16 mouse cellular contexts compared by ENCODE assay signal in the genomic region with DNA sequence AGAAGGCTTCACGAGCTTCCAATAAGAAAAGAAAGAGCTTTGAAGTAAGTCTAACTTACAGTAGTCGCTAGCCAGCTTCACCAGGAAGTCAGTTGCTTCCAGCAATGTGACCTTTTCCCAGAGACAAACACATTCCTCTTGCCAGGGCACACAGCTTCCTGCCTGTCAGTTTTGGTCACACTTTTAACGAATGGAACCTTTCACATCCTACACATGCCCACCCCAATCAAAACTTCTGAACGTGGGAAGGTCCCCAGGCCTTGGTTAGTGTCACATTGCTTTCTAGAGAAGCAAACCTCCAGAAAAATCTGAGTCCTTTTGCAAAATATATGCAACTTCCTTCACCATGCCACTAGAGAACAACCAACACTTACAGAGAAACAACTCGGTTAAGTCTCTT.
DNase-seq lines count a peak whose midpoint lies in the region; ATAC-seq and TF ChIP-seq lines count a peak whose summit lies in the region.
"Had no signal": no experiment of that assay in that cellular context is flagged by ENCODE, and none has a peak within 500 bp of the region (broad histone marks: within the 10 kb centered on the region; RNA-seq: fewer than 3 reads in every experiment).

No protein-coding gene starts in this region.

- WGBS in lung, postnatal 0 days = 20% methylated on average over 5 of the region's 5 CpGs

- no peak overlapping the region for H3K27ac ChIP-seq in lung, postnatal 0 days (ENCODE audit: low read length)
- H3K27ac ChIP-seq in layer of hippocampus, adult 2 months = no peak overlapping the region
- H3K27ac ChIP-seq: limb, embryonic 15.5 days; neural tube, embryonic 13.5 days had no signal

- no peak for ATAC-seq in lung, postnatal 0 days
- ATAC-seq in megakaryocyte progenitor cell, adult 5-6 weeks (replicated peaks; ENCODE audit: poor library complexity) = peak; percentile 11; the same call in 1 of the 2 replicates
- ATAC-seq: hindbrain, embryonic 16.5 days had no signal

- 0 out of 2 replicates have a peak, but pooled peaks have one; percentile 17 for TF ChIP-seq EP300 in lung, postnatal 0 days (IDR thresholded peaks at IDR 0.05)

- no peak for TF ChIP-seq CTCF in lung, postnatal 0 days (IDR thresholded peaks at IDR 0.05)
- no peak for TF ChIP-seq CTCF in layer of hippocampus, adult 2 months (conservative IDR thresholded peaks at IDR 0.05)

- H3K9me3 ChIP-seq in lung, postnatal 0 days (ENCODE audit: low read length) = no peaks in the 10 kb centered on the region
- H3K9me3 ChIP-seq: limb, embryonic 15.5 days; neural tube, embryonic 13.5 days had no signal

- DNase-seq in embryo, embryonic 10.5 days (ENCODE audit: low spot score) = peak; percentile 33
- no peak for DNase-seq in embryo, embryonic 11 days
- DNase-seq in kidney, adult 11 months = peak; percentile 15
- DNase-seq in kidney, adult 18-20 months = no peak
- peak; percentile 20 for DNase-seq in lung, postnatal 0 days (ENCODE audit: low spot score)
- DNase-seq in lung, postnatal 14 days = no peak
- DNase-seq in layer of hippocampus, adult 2 months (ENCODE audit: low spot score in 2 of 2) = no peak
- DNase-seq: adrenal gland, adult 2 months; cerebellum, adult 11-12 months; gastrocnemius, postnatal 10 days had no signal

- H3K9ac ChIP-seq in lung, postnatal 0 days (replicated peaks; ENCODE audit: low read depth) = no peak overlapping the region
- H3K9ac ChIP-seq: limb, embryonic 15.5 days; neural tube, embryonic 13.5 days had no signal

- no peaks in the 10 kb centered on the region for H3K36me3 ChIP-seq in lung, postnatal 0 days (ENCODE audit: insufficient read depth, low read length)
- H3K36me3 ChIP-seq: limb, embryonic 15.5 days; neural tube, embryonic 13.5 days had no signal

- peaks cover 7% of the 10 kb centered on the region; the same call in 1 of the 2 replicates for H3K4me1 ChIP-seq in lung, postnatal 0 days (ENCODE audit: insufficient read depth, low read depth, low read length)

- H3K27me3 ChIP-seq in lung, postnatal 0 days (replicated peaks; ENCODE audit: insufficient read depth, low read length) = no peaks in the 10 kb centered on the region
- H3K27me3 ChIP-seq: CH12.LX; limb, embryonic 15.5 days; neural tube, embryonic 13.5 days had no signal

- no peak overlapping the region for H3K4me2 ChIP-seq in lung, postnatal 0 days (replicated peaks; ENCODE audit: low read depth, low read length)
- H3K4me2 ChIP-seq: limb, embryonic 15.5 days; midbrain, embryonic 11.5 days; neural tube, embryonic 13.5 days had no signal

- H3K4me3 ChIP-seq in lung, postnatal 0 days (ENCODE audit: low read depth, low read length) = no peak overlapping the region
- no peak overlapping the region for H3K4me3 ChIP-seq in layer of hippocampus, adult 2 months
- H3K4me3 ChIP-seq: limb, embryonic 15.5 days; neural tube, embryonic 13.5 days had no signal

Comparison
In these comparisons a context has a peak if more than half of its experiments do, and no peak if none do; other contexts are left out.
1. DNase-seq: peak in embryo, embryonic 10.5 days (single experiment), kidney, adult 11 months (single experiment) and lung, postnatal 0 days (single experiment); none in embryo, embryonic 11 days (single experiment), kidney, adult 18-20 months (single experiment), lung, postnatal 14 days (single experiment) and layer of hippocampus, adult 2 months (0 of 2).